Mouse (Mus musculus) forebrain, embryonic 14.5 days (tissue): ENCODE measurements at regions not wholly inside any gene's neighbourhood (a gene's known extent, or its start where the extent isn't known, plus 50 kb on each side); places are given as distances from the start of the nearest gene placed in this dataset.

Experiments used
- ATAC-seq: fragments of 200-750 bp; cut with Nextera tagmentation; 2 replicates; pipeline ENCODE4 v1.8.0; 2017; ENCODE audit warnings: mild to moderate bottlenecking, moderate library complexity
- DNase-seq: peaks from one replicate; pipeline ENCODE4 v3.0.0-alpha.2; 2015; ENCODE audit warnings: low spot score
- H3K27ac ChIP-seq: fragments of 300-500 bp; sonication (generic); 2 replicates; pipeline ENCODE4 v1.5.1; 2014; ENCODE audit warnings: low read depth, mild to moderate bottlenecking, control low read depth, low read length, moderate library complexity
- H3K27me3 ChIP-seq: fragments of 300-500 bp; sonication (generic); replicated peaks from 2 replicates; pipeline ENCODE4 v1.6.1; 2014; ENCODE audit warnings: low read length, control low read depth, mixed read lengths; ENCODE audit not compliant: control insufficient read depth, insufficient read depth
- H3K36me3 ChIP-seq: fragments of 300-500 bp; sonication (generic); 2 replicates; pipeline ENCODE4 v1.6.1; 2014; ENCODE audit warnings: low read length, control low read depth; ENCODE audit not compliant: control insufficient read depth, insufficient read depth
- H3K4me1 ChIP-seq: fragments of 300-500 bp; sonication (generic); 2 replicates; pipeline ENCODE4 v1.6.1; 2014; ENCODE audit warnings: antibody characterized with exemption, low read length, control low read depth; ENCODE audit not compliant: control insufficient read depth, insufficient read depth
- H3K4me2 ChIP-seq: fragments of 300-500 bp; sonication (generic); 2 replicates; pipeline ENCODE4 v1.6.1; 2014; ENCODE audit warnings: mild to moderate bottlenecking, control low read depth, low read length
- H3K4me3 ChIP-seq: fragments of 300-500 bp; sonication (generic); 2 replicates; pipeline ENCODE4 v1.5.1; 2014; ENCODE audit warnings: low read depth, low read length, control low read depth
- H3K9ac ChIP-seq: fragments of 300-500 bp; sonication (generic); 2 replicates; pipeline ENCODE4 v1.6.1; 2014; ENCODE audit warnings: mild to moderate bottlenecking, low read length, control low read depth, moderate library complexity
- H3K9me3 ChIP-seq: fragments of 300-500 bp; sonication (generic); replicated peaks from 2 replicates; pipeline ENCODE4 v1.6.1; 2016; ENCODE audit warnings: low read length, control low read depth, mixed read lengths; ENCODE audit not compliant: control insufficient read depth
- whole genome bisulfite sequencing: fragments of 180-500 bp; shearing (Covaris S2); extraction: QIAGEN DNeasy Blood & Tissue Kit; methylation state at CpG from one replicate; pipeline ENCODE4 v1.1.7; 2014; 5-methylcytosine and 5-hydroxymethylcytosine counted together

DNA sequence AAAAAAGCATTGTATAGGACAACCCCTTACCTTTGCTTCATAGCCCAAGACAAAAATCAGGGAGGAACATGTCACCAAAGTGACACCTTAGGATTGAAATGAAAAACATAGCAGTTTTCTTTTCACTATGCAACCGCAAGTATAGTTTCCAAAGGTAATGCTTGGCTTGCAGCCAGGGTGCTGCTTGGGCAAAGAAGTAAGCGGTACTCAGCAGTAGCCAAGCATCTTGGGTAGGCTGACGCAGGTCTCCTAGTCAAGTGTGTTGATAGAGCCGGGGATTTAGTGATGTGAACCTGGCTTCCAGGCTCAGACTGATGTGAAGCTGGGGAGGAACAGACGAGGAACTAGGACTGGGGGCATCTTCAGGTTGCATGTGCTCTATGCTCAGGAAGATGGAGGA lies 138.3 kb upstream of the Cadm1 start:
- Histone ChIP-seq H3K36me3 (no peaks in the 10 kb centered on the region), H3K9me3 (no peaks in the 10 kb centered on the region), H3K4me3 (no peak overlapping the region), H3K27me3 (no peaks in the 10 kb centered on the region), H3K4me1 (peaks cover 7% of the 10 kb centered on the region; the same call in 1 of the 2 replicates), H3K9ac (no peak overlapping the region), H3K4me2 (no peak overlapping the region), H3K27ac (no peak overlapping the region)
- no peak for ATAC-seq
- 75% methylated on average over 5 of the region's 5 CpGs for WGBS
- DNase-seq: no peak

DNA sequence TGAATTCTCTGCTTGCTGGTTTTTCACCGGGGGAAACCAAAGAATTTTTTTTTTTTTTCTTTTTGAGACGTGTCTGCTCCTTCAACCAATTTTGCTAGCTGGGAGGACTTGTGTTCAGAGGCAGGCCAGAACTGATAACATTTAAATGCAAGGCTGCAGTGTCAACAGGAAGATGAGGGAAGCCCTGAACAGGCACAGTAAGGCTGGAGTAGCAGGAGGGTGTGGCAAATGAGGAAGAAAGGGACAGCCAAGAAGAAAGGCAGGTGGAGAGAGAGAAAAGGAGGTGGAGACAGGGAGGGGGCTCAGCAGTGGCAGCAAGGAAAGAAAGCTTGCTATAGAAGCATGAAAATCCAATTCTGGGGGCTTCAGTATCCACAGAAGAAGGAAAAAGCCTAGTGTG lies 130.4 kb upstream of the Cadm1 start:
- Histone ChIP-seq H3K27ac (no peak overlapping the region), H3K4me3 (no peak overlapping the region), H3K9ac (no peak overlapping the region), H3K4me2 (no peak overlapping the region), H3K36me3 (no peaks in the 10 kb centered on the region), H3K27me3 (no peaks in the 10 kb centered on the region), H3K4me1 (no peaks in the 10 kb centered on the region), H3K9me3 (no peaks in the 10 kb centered on the region)
- WGBS: 8% methylated on average over 2 of the region's 2 CpGs
- no peak for ATAC-seq
- DNase-seq: no peak

DNA sequence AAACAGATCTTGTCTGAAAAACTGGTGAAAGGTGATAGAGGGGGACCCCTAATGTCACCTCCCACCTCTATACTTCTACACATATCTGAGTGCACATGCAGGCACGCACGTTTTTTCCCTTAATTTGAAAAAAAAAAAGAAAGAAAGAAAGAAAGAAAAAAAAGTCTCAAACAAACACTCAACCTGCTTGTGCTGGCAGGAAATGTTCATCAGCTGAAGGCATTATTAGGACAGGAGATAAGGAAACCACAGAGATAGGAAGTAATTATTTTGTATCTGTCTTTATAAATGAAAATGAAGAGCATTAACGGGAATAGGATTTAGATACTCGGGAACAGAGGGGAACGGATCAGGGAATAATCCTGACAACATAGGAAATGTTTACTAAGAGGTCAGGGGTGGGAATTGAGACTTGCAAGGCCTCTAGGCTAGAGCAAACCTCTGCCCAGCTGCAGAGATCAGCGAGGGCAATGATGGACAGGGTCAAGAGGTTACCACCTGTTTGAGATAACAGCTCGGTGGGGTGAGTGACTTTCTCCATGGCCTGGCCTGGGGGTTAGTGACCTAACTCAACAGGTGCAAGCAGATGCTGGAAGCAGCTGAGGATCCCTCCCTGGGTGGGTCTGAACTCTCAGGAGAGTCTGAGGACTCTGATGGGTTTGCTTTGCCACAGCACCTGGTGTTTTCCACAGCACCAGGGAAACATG lies 129.7 kb upstream of the Cadm1 start:
- Histone ChIP-seq H3K4me2 (no peak overlapping the region), H3K9me3 (no peaks in the 10 kb centered on the region), H3K4me1 (no peaks in the 10 kb centered on the region), H3K4me3 (no peak overlapping the region), H3K36me3 (no peaks in the 10 kb centered on the region), H3K27ac (no peak overlapping the region), H3K9ac (no peak overlapping the region), H3K27me3 (no peaks in the 10 kb centered on the region)
- ATAC-seq (no peak), DNase-seq (no peak)
- 34% methylated on average over 7 of the region's 7 CpGs for WGBS

DNA sequence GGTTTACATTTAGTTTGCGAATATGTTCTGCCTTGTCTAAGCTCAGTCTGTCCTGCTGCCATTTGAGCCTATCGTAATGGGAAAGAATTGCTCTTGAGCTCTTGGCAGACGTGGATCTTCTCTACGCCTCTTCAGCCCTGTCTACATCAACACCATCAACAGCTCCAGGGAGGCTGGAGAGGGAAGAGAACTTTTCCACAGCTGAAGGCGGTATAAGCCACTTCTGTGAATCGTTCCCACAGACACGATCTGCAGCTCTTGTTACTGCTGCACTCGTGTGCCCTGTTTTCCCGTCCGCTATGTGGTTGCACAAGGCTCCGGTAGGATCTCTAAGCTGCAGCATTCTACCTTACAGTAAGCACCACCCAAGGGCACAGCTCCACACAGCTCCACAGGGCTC lies 128.5 kb upstream of the Cadm1 start:
- no peak for ATAC-seq
- no peak overlapping the region for H3K27ac ChIP-seq
- H3K27me3 ChIP-seq: no peaks in the 10 kb centered on the region
- H3K4me1 ChIP-seq: peaks cover under 1% of the 10 kb centered on the region; the same call in 1 of the 2 replicates
- H3K4me3 ChIP-seq: no peak overlapping the region
- H3K36me3 ChIP-seq: no peaks in the 10 kb centered on the region
- H3K4me2 ChIP-seq: no peak overlapping the region
- WGBS: 91% methylated on average over 11 of the region's 11 CpGs
- DNase-seq: no peak
- no peak overlapping the region for H3K9ac ChIP-seq
- H3K9me3 ChIP-seq: no peaks in the 10 kb centered on the region

DNA sequence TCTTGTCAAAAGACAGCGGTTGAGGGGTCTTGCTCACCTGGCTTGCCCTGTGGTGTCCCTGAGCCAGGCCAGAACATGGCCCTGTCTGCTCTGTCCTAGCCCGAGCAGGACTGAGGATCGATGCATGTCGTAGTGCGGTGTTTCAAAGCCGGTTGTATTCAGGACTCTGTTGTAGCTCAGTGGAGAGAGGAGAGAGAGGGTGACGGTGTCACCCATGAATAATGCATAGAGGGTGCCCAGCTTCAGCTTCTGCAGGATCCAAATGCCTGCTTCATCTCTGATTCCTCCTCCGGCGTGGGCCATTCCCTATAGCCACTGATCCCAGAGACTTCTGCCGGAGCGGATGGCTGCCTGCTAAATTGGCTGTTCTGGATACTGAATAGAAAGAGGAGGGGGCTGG lies 126.7 kb upstream of the Cadm1 start:
- Histone ChIP-seq H3K4me1 (peaks cover 11% of the 10 kb centered on the region), H3K27ac (no peak overlapping the region), H3K36me3 (no peaks in the 10 kb centered on the region), H3K9me3 (no peaks in the 10 kb centered on the region), H3K4me3 (no peak overlapping the region), H3K9ac (no peak overlapping the region), H3K27me3 (no peaks in the 10 kb centered on the region), H3K4me2 (no peak overlapping the region)
- 53% methylated on average over 11 of the region's 11 CpGs for WGBS
- no peak for DNase-seq
- no peak for ATAC-seq

DNA sequence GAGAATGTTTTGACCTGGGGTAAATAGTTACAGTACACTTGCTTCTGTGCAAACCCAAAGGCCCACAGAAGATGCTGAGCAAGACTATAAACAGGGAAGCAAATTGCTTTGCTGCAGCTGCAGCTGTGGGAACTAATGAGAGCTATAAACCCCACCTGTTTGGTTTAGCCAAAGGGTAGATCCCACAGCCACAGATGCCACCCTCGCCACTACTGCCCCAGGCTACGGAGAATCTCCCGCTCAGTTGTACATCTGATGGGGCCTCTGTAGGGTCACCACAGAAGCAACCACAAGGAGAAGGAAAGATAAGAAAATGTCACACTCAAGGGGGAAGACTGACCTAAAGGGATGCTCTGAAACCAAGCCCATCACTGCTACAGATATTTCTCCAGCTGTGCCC lies 125.2 kb upstream of the Cadm1 start:
- Histone ChIP-seq H3K36me3 (no peaks in the 10 kb centered on the region), H3K27me3 (no peaks in the 10 kb centered on the region), H3K27ac (no peak overlapping the region), H3K4me3 (no peak overlapping the region), H3K4me2 (no peak overlapping the region), H3K9me3 (no peaks in the 10 kb centered on the region), H3K9ac (no peak overlapping the region), H3K4me1 (peaks cover 11% of the 10 kb centered on the region)
- DNase-seq: no peak
- ATAC-seq: no peak
- WGBS: 88% methylated on average over 3 of the region's 3 CpGs

DNA sequence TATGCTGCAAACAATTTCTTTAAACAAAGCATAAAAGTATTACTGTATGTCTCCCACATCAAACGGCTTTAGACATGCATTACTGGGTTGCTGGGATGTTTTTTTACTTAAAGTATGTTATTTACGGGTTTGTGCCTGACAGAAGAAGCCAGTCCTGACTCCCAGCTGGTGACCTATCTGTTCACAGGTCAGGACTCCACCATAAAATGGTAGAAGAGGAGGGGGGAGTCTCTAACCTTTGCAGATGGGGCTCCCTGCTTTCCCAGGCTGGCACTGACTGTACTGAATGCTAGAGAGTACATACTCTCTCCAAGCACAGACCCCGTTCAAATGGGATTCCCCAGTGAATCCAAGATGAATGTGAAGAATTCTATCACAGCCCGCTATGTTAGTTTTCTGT lies 124.4 kb upstream of the Cadm1 start:
- no peaks in the 10 kb centered on the region for H3K36me3 ChIP-seq
- H3K4me2 ChIP-seq: no peak overlapping the region
- ATAC-seq: no peak
- no peaks in the 10 kb centered on the region for H3K27me3 ChIP-seq
- peaks cover 11% of the 10 kb centered on the region for H3K4me1 ChIP-seq
- no peak for DNase-seq
- no peak overlapping the region for H3K9ac ChIP-seq
- H3K9me3 ChIP-seq: no peaks in the 10 kb centered on the region
- WGBS: 81% methylated on average over 4 of the region's 4 CpGs
- H3K4me3 ChIP-seq: no peak overlapping the region
- H3K27ac ChIP-seq: no peak overlapping the region

DNA sequence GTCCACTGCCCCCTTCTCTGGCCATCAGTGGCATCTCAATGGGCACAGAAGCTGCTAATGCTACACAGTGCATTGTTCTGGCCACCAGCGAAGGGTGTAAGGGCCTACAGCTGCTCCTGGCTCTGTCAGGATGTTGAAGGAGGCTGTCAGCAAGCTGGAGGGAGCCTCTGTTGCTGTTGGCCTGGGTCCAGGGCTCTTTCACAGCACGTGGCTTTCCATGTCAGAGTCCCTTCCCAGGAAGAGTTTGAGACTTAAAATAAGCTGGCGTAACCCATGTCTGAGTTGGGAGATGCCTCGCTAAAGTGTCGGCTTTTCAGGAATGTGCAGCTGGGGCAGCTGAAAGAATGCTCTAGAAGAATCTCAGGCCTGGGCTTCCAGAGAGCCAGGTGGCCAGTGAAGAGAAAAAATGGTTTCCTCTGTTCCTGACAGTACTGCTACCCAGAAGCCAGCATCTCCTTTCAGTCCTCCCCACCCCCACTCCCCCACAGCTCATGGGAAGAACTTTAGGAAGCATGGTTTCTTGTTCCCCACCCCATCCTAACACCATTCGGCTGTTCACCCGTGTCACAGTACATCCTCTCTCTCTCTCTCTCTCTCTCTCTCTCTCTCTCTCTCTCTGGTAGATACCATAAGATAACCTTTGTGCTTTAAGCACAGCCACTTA lies 122.8 kb upstream of the Cadm1 start:
- Histone ChIP-seq H3K36me3 (no peaks in the 10 kb centered on the region), H3K4me3 (no peak overlapping the region), H3K4me1 (peaks cover 11% of the 10 kb centered on the region), H3K4me2 (no peak overlapping the region), H3K27me3 (no peaks in the 10 kb centered on the region), H3K9me3 (no peaks in the 10 kb centered on the region), H3K27ac (no peak overlapping the region; the same call in 1 of the 2 replicates), H3K9ac (no peak overlapping the region)
- peak; percentile 91 for ATAC-seq
- peak; percentile 90 for DNase-seq
- WGBS: 28% methylated on average over 7 of the region's 7 CpGs

DNA sequence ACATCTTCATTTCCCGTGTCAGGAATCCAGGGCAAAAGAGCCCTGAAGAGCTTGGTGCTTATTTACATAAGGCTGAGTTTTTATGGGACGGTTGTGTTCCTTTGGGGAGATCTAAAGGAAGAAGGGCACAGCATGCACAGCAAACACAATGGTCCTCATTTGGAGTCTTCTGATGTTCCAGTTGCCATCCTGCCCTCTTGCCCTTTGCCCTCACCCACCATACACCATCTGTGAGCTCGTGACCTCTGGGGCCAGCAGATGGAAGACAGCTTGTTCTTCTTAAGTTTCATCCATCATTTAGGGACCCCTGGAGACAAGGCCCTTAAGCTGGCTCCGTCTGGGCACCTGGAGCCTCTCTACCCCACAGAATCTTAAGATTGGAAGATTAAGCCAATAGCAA lies 121.9 kb upstream of the Cadm1 start:
- no peaks in the 10 kb centered on the region for H3K9me3 ChIP-seq
- no peak overlapping the region for H3K27ac ChIP-seq
- H3K4me3 ChIP-seq: no peak overlapping the region
- ATAC-seq (no peak), DNase-seq (no peak)
- no peak overlapping the region for H3K4me2 ChIP-seq
- H3K9ac ChIP-seq: no peak overlapping the region
- no peaks in the 10 kb centered on the region for H3K36me3 ChIP-seq
- WGBS: 71% methylated on average over 4 of the region's 4 CpGs
- no peaks in the 10 kb centered on the region for H3K27me3 ChIP-seq
- H3K4me1 ChIP-seq: peaks cover 11% of the 10 kb centered on the region
